Mouse (Mus musculus) forebrain, embryonic 13.5 days (tissue): ENCODE results near the gene Dmpk. TPM values are rescaled to one million over a fixed set of nuclear protein-coding genes. Genes with fewer than 3 reads are reported as not detected.

Experiments
- ATAC-seq: fragments of 200-750 bp; cut with Nextera tagmentation; 2 replicates; pipeline ENCODE4 v1.8.0; 2017
- H3K27ac ChIP-seq: fragments of 300-500 bp; sonication (generic); 2 replicates; pipeline ENCODE4 v1.5.1; 2015; ENCODE audit warnings: inconsistent platforms, mild to moderate bottlenecking, moderate library complexity
- H3K27me3 ChIP-seq: fragments of 300-500 bp; sonication (generic); 2 replicates; pipeline ENCODE4 v1.6.1; 2015; ENCODE audit warnings: mild to moderate bottlenecking, inconsistent platforms
- H3K36me3 ChIP-seq: fragments of 300-500 bp; sonication (generic); 2 replicates; pipeline ENCODE4 v1.6.1; 2015; ENCODE audit warnings: mild to moderate bottlenecking, inconsistent platforms; ENCODE audit not compliant: poor library complexity, severe bottlenecking
- H3K4me1 ChIP-seq: fragments of 300-500 bp; sonication (generic); 2 replicates; pipeline ENCODE4 v1.6.1; 2015; ENCODE audit warnings: inconsistent platforms
- H3K4me2 ChIP-seq: fragments of 300-500 bp; sonication (generic); 2 replicates; pipeline ENCODE4 v1.6.1; 2015; ENCODE audit warnings: inconsistent platforms, mild to moderate bottlenecking, moderate library complexity
- H3K4me3 ChIP-seq: fragments of 300-500 bp; sonication (generic); 2 replicates; pipeline ENCODE4 v1.5.1; 2015; ENCODE audit warnings: mild to moderate bottlenecking, inconsistent platforms
- H3K9ac ChIP-seq: fragments of 300-500 bp; sonication (generic); 2 replicates; pipeline ENCODE4 v1.6.1; 2015; ENCODE audit warnings: mild to moderate bottlenecking, inconsistent platforms
- H3K9me3 ChIP-seq: fragments of 300-500 bp; sonication (generic); replicated peaks from 2 replicates; pipeline ENCODE4 v1.6.1; 2016; ENCODE audit warnings: inconsistent platforms
- WGBS: fragments of 180-500 bp; shearing (Covaris S2); methylation state at CpG from one replicate; pipeline ENCODE4 v1.1.7; 2015; 5-methylcytosine and 5-hydroxymethylcytosine counted together
- polyA plus RNA-seq: library from polyadenylated mRNA; unstranded; fragments of >200 nt; fragmentation: Nextera tagmentation; extraction: Ambion mirVana; gene quantifications from 2 replicates; pipeline ENCODE4 v1.2.1, GENCODE M21; 2015

Gene Dmpk
- polyA plus RNA-seq, 1 experiment from 2014 or later: 9.4 TPM

GRCm38 (mm10) chr7:19092381-19093173 is 8.9 kb downstream of the Dmpk start:
- ATAC-seq: peak; percentile 74
- Histone ChIP-seq H3K4me3 (peak overlapping the region; percentile 66), H3K27me3 (peaks cover 19% of the 10 kb centered on the region), H3K36me3 (peaks cover 49% of the 10 kb centered on the region), H3K27ac (peak overlapping the region; percentile 77), H3K9ac (peak overlapping the region; percentile 58), H3K4me1 (peaks cover 60% of the 10 kb centered on the region), H3K9me3 (no peaks in the 10 kb centered on the region), H3K4me2 (peak overlapping the region; percentile 99)
- 5% methylated on average over 38 of the region's 38 CpGs for whole genome bisulfite sequencing

- Histone ChIP-seq H3K36me3 (peaks cover 44% of the 10 kb centered on the region), H3K27ac (peak overlapping the region; percentile 77), H3K4me1 (peaks cover 60% of the 10 kb centered on the region), H3K4me2 (peak overlapping the region; percentile 99), H3K9ac (peak overlapping the region; percentile 45; the same call in 1 of the 2 replicates), H3K4me3 (peak overlapping the region; percentile 66), H3K9me3 (no peaks in the 10 kb centered on the region), H3K27me3 (peaks cover 19% of the 10 kb centered on the region)
- ATAC-seq: peak; percentile 53
- WGBS: under 1% methylated on average over 14 of the region's 15 CpGs
Observed at GRCm38 (mm10) chr7:19093174-19093521, 9.5 kb downstream of the Dmpk start.

DNA sequence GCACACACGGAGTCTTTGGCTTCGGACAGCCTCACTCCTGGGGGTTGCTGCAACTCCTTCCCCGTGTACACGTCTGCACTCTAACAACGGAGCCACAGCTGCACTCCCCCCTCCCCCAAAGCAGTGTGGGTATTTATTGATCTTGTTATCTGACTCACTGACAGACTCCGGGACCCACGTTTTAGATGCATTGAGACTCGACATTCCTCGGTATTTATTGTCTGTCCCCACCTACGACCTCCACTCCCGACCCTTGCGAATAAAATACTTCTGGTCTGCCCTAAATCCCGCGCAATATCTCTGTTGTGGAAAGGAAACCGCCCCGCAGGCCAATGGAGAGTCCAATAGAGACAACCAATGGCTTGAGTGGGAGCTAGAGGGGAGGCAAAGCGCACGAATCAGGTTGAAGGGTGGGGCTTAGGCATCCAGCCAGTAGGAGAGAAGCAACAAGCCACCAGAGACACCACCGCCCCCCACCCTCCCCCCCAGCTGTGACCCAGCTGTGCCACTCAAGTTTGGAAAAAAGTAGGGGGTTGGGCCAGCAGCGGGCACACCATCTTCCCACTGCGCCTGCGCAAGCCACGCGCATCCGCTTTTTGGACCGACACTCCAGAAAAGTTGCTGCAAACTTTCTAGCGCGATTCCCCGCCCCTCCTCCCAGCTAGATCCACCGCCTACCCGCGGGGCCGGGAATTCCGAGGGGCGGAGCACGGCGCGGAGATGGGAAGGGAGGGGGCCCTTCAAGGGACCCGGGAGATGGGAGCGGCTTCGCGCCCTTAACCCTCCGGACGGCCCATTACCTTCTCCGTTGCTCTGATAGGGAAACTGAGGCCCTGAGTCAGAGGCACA is 10.1 kb downstream of the Dmpk start:
- peaks cover 60% of the 10 kb centered on the region for H3K4me1 ChIP-seq
- peaks cover 19% of the 10 kb centered on the region for H3K27me3 ChIP-seq
- WGBS: under 1% methylated on average over 45 of the region's 45 CpGs

GRCm38 (mm10) chr7:19094471-19094825 is 10.8 kb downstream of the Dmpk start, which contains the start of gene Six5:
Gene Six5, plus strand, starts transcription at chr7:19094594.
- H3K27me3 ChIP-seq: peaks cover 19% of the 10 kb centered on the region
- H3K4me1 ChIP-seq: peaks cover 60% of the 10 kb centered on the region
- peaks cover 33% of the 10 kb centered on the region for H3K36me3 ChIP-seq
- peak within 1 kb of the TSS; percentile 84 for H3K9ac ChIP-seq
- H3K27ac ChIP-seq: peak within 1 kb of the TSS; percentile 87
- 1% methylated on average over 18 of the region's 36 CpGs for WGBS
- H3K4me2 ChIP-seq: peak within 1 kb of the TSS; percentile 99
- H3K9me3 ChIP-seq: no peaks in the 10 kb centered on the region
- no peak for ATAC-seq
- peak within 1 kb of the TSS; percentile 66 for H3K4me3 ChIP-seq

More for the DNA sequence above, 10.1 kb downstream of the Dmpk start:
- H3K4me2 ChIP-seq: peak overlapping the region; percentile 99
- H3K9me3 ChIP-seq: no peaks in the 10 kb centered on the region
- ATAC-seq: peak; percentile 78
- H3K36me3 ChIP-seq: peaks cover 38% of the 10 kb centered on the region
- H3K27ac ChIP-seq: peak overlapping the region; percentile 87
- peak overlapping the region; percentile 66 for H3K4me3 ChIP-seq
- H3K9ac ChIP-seq: peak overlapping the region; percentile 84

DNA sequence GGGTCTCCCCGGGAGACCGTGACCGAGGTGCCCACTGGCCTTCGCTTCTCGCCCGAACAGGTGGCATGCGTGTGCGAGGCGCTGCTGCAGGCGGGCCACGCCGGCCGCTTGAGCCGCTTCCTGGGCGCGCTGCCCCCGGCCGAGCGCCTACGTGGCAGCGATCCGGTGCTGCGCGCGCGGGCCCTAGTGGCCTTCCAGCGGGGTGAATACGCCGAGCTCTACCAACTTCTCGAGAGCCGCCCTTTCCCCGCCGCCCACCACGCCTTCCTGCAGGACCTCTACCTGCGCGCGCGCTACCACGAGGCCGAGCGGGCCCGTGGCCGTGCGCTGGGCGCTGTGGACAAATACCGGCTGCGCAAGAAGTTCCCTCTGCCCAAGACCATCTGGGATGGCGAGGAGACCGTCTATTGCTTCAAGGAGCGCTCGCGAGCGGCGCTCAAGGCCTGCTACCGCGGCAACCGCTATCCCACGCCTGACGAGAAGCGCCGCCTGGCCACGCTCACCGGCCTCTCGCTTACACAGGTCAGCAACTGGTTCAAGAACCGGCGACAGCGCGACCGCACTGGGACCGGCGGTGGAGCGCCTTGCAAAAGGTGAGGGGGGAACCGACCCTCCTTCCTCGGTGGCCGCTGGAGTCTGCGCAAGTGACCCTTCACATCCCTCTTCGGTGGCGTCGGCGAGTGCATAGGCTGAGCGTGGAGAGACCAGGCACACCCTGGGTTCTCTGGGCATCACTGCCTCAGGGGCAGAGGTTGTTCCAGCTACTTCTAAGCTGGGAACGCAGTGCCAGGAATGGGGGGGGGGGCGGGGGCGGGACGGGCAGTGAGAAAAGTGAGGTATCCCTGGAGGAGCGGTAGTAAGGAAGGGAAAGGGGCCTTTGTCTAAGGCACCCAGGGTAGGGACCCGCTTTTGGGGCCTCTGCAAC is 11.4 kb downstream of the Dmpk start:
- peaks cover 26% of the 10 kb centered on the region for H3K36me3 ChIP-seq
- peak overlapping the region; percentile 99 for H3K4me2 ChIP-seq
- H3K4me3 ChIP-seq: peak overlapping the region; percentile 66
- peak overlapping the region; percentile 84 for H3K9ac ChIP-seq
- WGBS: under 1% methylated on average over 62 of the region's 87 CpGs
- peaks cover 60% of the 10 kb centered on the region for H3K4me1 ChIP-seq
- no peaks in the 10 kb centered on the region for H3K9me3 ChIP-seq
- H3K27ac ChIP-seq: peak overlapping the region; percentile 87
- H3K27me3 ChIP-seq: peaks cover 19% of the 10 kb centered on the region
- ATAC-seq: 0 out of 2 replicates have a peak, but pooled peaks have one; percentile 0

DNA sequence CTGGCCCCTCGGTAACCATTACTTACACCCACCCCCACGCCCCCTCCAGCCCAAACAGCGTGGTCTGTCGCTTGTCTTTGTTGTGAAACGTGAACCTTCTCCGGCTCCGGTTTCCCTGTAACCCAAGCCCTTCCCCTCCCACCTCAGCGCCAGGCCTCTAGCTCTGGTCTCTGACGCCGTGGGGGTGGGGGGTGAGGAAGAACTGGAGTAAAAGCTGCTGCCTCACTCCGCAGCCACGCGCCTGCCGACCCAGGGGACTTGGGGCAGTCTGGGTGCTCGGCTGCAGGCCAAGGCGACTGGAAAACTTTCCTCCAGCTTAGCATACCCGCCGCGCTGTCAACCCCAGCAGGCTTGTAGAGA is 12.1 kb downstream of the Dmpk start:
- no peaks in the 10 kb centered on the region for H3K9me3 ChIP-seq
- H3K4me1 ChIP-seq: peaks cover 60% of the 10 kb centered on the region
- no peak for ATAC-seq
- WGBS: 0% methylated on average over 19 of the region's 19 CpGs
- H3K4me2 ChIP-seq: peak overlapping the region; percentile 99
- H3K4me3 ChIP-seq: peak overlapping the region; percentile 66
- peak overlapping the region; percentile 87; the same call in 1 of the 2 replicates for H3K27ac ChIP-seq
- peaks cover 20% of the 10 kb centered on the region; the same call in 1 of the 2 replicates for H3K36me3 ChIP-seq
- peak overlapping the region; percentile 84 for H3K9ac ChIP-seq
- peaks cover 17% of the 10 kb centered on the region for H3K27me3 ChIP-seq

- H3K36me3 ChIP-seq: peaks cover 13% of the 10 kb centered on the region; the same call in 1 of the 2 replicates
- 55% methylated on average over 5 of the region's 5 CpGs for WGBS
- no peak for ATAC-seq
- peak overlapping the region; percentile 84 for H3K9ac ChIP-seq
- peak overlapping the region; percentile 99 for H3K4me2 ChIP-seq
- H3K4me3 ChIP-seq: peak overlapping the region; percentile 66
- peaks cover 10% of the 10 kb centered on the region for H3K27me3 ChIP-seq
- H3K9me3 ChIP-seq: no peaks in the 10 kb centered on the region
- peaks cover 58% of the 10 kb centered on the region for H3K4me1 ChIP-seq
- H3K27ac ChIP-seq: 0 out of 2 replicates have a peak overlapping the region, but pooled peaks have one; percentile 21
Observed at GRCm38 (mm10) chr7:19096421-19096976, 12.8 kb downstream of the Dmpk start.

DNA sequence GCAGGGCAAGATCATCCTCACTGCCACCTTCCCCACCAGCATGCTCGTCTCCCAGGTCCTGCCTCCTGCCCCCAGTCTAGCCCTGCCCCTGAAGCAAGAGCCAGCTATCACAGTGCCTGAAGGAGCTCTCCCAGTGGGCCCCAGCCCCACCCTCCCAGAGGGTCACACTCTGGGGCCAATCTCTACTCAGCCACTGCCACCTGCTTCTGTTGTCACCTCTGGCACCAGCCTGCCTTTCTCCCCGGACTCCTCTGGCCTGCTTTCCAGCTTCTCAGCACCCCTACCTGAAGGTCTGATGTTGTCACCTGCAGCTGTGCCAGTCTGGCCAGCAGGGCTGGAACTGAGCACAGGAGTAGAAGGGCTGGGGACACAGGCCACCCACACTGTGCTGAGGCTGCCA is 13.6 kb downstream of the Dmpk start:
- peaks cover 4% of the 10 kb centered on the region; the same call in 1 of the 2 replicates for H3K27me3 ChIP-seq
- H3K4me1 ChIP-seq: peaks cover 51% of the 10 kb centered on the region
- no peak overlapping the region for H3K4me3 ChIP-seq
- H3K36me3 ChIP-seq: 0 out of 2 replicates have a peak, but pooled peaks cover 7% of the 10 kb centered on the region
- no peaks in the 10 kb centered on the region for H3K9me3 ChIP-seq
- no peak overlapping the region for H3K4me2 ChIP-seq
- 58% methylated on average over 2 of the region's 2 CpGs for WGBS
- H3K9ac ChIP-seq: no peak overlapping the region
- no peak for ATAC-seq
- no peak overlapping the region for H3K27ac ChIP-seq

- ATAC-seq: no peak
- 0 out of 2 replicates have a peak, but pooled peaks cover 7% of the 10 kb centered on the region for H3K36me3 ChIP-seq
- H3K9me3 ChIP-seq: no peaks in the 10 kb centered on the region
- no peak overlapping the region for H3K9ac ChIP-seq
- no peak overlapping the region for H3K4me2 ChIP-seq
- no peak overlapping the region for H3K4me3 ChIP-seq
- no peaks in the 10 kb centered on the region for H3K27me3 ChIP-seq
- H3K4me1 ChIP-seq: peaks cover 44% of the 10 kb centered on the region
- no peak overlapping the region for H3K27ac ChIP-seq
Observed at GRCm38 (mm10) chr7:19097863-19098262, 14.2 kb downstream of the Dmpk start.

GRCm38 (mm10) chr7:19098811-19099210 is 15.2 kb downstream of the Dmpk start:
- Histone ChIP-seq H3K27me3 (no peaks in the 10 kb centered on the region), H3K27ac (no peak overlapping the region), H3K4me2 (no peak overlapping the region), H3K9ac (no peak overlapping the region), H3K4me3 (no peak overlapping the region), H3K4me1 (peaks cover 35% of the 10 kb centered on the region), H3K36me3 (0 out of 2 replicates have a peak, but pooled peaks cover 7% of the 10 kb centered on the region), H3K9me3 (no peaks in the 10 kb centered on the region)
- ATAC-seq: no peak
- WGBS: 59% methylated on average over 7 of the region's 7 CpGs

- Histone ChIP-seq H3K4me2 (no peak overlapping the region), H3K36me3 (0 out of 2 replicates have a peak, but pooled peaks cover 7% of the 10 kb centered on the region), H3K27me3 (no peaks in the 10 kb centered on the region), H3K27ac (no peak overlapping the region), H3K9ac (no peak overlapping the region), H3K9me3 (no peaks in the 10 kb centered on the region), H3K4me1 (peaks cover 22% of the 10 kb centered on the region), H3K4me3 (no peak overlapping the region)
- no peak for ATAC-seq
- WGBS: 91% methylated on average over 1 of the region's 1 CpGs
Observed at GRCm38 (mm10) chr7:19100290-19100689, 16.6 kb downstream of the Dmpk start.
